Mouse (Mus musculus) ovary, postnatal 14 days (tissue): Measurements from ENCODE around the gene Rnase4.

Source experiments
- DNase-seq: peaks from one replicate; pipeline ENCODE4 v3.0.0; 2022; ENCODE audit warnings: low spot score

The Rnase4 gene

DNA sequence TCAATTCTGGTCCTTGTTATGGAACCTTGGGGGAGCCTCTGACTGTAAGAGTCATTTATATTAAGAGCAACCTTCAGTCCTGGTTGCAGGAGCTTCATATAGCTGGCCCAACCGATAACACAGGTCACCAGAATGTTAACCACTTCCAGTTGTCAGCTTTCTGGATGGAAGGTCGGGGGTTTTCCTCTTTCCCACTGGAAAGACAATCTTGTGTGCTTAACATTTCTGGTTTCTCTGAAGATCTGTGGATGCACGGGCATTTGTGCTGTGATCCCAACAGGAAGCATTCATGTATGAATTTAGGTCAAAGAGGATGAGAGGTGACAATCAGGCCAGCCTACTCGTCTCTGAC is 38.7 kb downstream of the Rnase4 start:
- no peak for DNase-seq

DNA sequence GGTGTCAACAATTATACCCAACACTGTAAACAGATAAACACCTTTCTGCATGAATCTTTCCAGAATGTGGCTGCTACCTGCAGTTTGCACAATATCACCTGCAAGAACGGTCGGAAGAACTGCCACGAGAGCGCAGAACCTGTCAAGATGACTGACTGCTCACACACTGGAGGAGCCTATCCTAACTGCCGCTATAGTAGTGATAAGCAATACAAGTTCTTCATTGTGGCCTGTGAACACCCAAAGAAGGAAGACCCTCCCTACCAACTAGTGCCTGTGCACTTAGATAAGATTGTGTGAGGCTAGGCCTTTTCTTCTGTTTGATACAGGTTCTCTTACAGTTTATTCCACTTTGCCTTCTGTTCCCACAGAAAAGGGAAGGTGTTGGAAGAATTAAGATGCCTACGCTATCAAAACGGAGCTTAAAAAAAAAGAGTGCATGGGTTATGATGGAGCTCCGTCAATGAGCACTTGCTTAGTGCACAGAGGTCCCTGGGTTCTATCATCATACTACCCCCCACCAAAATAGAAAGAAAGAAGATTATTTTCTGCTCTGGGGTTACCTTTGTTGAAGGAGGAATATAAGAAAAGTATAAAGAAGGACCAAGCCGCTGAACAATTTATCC is 39.6 kb downstream of the Rnase4 start:
- DNase-seq = no peak

- DNase-seq = no peak
These were observed 40.4 kb downstream of the Rnase4 start for GRCm38 (mm10) chr14:51131086-51131815.

DNA sequence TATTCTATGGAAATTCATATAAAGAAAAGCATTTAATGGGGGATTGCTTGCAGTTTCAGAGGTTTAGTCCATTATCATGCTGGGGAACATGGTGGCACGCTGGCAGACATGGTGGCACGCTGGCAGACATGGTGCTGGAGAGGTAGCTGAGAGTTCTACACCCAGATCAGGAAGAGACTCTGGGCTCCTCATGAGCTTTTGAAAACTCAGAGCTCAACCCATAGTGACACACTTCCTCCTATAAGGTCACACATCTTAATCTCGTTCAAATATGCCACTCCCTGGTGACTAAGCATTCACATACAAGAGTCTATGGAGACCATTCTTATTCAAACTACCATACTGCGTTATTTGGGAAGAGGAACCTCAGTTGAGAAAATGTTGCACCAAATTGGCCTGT is 41.5 kb downstream of the Rnase4 start:
- DNase-seq = no peak

GRCm38 (mm10) chr14:51140342-51140741 is 49.5 kb downstream of the Rnase4 start:
- no peak for DNase-seq

DNA sequence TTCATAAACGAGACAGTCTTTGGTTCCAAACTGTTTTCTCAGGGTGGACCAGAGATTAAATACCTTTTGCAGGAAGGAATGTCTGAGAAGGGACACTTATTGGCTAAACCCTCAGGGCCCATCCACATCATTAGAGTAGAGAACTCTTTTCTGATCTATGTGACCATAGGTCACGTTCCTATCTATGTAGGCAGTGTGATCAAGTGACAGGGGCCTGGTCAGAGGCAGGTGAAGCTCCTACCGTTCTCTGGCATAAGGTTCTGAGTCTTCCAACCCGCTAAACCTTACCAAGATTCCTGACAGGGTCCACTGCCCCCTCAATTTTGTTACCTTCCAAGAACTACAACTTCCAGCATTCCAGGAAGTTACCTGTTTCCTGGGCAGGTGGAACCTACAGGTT is 51.2 kb downstream of the Rnase4 start:
- DNase-seq = no peak

GRCm38 (mm10) chr14:51142568-51142967 is 51.7 kb downstream of the Rnase4 start:
- no peak for DNase-seq

GRCm38 (mm10) chr14:51143287-51143686 is 52.4 kb downstream of the Rnase4 start:
- no peak for DNase-seq

GRCm38 (mm10) chr14:51143937-51144336 is 53.1 kb downstream of the Rnase4 start:
- DNase-seq = no peak

DNA sequence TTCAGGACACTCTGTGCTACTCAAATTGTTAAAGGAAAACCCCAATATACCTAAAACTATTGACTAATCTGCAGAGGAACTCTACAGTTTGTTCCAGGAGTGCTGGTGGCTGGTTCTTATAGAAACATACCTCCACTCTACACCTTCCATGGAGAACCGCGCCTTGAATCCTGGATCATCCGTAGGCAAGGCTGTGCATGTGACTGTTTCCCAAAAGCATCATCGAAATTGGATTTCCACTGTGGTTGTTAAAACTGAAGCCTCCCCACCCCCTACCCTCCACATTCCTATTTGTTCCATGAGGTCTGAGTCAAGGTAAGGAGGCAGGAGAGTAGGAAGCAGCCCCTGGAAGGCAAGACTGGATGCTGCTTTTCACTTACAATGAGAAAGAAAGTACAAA is 53.6 kb downstream of the Rnase4 start:
- DNase-seq = no peak

- DNase-seq = no peak
These were observed 54.6 kb downstream of the Rnase4 start for GRCm38 (mm10) chr14:51145521-51145920.

DNA sequence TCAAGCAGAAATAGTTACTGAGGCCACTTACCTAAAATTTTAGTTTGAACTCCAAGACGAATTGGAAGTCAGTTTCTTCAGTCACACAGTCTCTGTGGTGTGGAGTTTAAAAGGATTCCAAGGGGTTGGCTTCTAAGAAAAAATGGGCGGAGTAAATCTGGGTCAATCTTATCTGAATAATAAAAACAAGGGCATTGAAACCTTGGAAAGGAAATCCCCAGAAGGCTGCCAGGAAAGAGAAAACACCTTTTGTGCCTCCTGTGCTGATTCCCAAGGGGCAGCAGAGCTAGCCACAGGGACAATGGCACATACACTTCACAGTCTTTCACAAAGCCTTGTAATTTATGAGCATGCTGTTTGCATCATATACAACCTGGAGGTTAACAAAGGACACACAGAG is 55.8 kb downstream of the Rnase4 start, which contains the start of gene Rnase1:
Rnase1 (minus strand) TSS at position 101 of the 400 bp plus-strand sequence.
- no peak for DNase-seq

- no peak for DNase-seq
These were observed 57.1 kb downstream of the Rnase4 start for GRCm38 (mm10) chr14:51148006-51148405.

DNA sequence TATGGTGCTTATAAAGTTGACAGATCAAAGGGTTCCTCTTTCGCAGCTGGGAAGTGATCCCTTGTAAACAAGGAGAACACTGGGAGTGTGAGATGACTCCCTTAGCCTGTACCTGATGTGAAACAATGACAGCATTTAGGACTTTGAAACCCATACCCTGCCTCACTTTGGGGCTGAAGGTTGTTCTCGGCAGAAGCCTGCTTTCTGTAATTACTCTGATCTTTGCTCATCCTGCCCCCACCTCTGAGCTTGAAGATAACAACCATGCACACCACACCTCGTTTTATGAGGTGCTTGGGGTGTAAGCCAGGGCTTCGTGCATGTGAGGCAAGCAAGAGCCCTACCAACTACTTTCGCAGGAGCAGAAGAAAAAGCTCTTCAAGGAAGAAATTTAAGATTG is 58.3 kb downstream of the Rnase4 start:
- DNase-seq = no peak

- no peak for DNase-seq
These were observed 59.4 kb downstream of the Rnase4 start for GRCm38 (mm10) chr14:51150206-51150831.

DNA sequence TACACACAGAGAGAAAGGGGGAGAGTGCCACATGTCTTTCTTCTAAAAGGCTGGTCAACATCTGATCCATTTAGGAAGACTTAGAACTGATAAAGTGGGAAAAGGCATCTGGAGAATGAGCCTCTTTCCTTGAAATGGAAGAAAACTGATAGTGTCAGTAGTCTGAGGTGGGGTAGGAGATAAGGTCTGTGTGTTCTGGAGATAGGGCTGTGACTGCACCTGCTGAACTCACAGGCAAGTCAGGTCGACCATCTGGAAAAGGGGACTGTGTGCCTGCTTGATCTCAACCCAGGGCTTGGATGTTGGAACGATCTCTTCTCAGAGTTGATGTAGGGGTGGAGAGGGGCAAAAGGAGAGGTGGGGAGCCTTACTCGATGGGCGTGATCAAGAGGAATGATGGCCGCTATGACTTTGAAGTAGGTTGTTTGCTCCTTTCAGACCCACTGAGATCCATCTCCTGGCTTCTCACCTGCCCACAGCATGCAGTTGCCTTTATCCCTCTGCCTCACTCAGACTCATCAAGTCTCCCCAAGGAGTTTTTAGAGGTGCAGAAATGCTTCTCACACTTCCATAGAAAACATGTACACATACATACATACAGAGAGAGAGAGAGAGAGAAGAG is 61.5 kb downstream of the Rnase4 start:
- DNase-seq = no peak
